Mouse (Mus musculus): Measurements from ENCODE around the gene Fam83d.

GRCm38 (mm10) chr2:158718816-158719549 is 48.9 kb upstream of the Fam83d start:
- TF ChIP-seq CTCF (IDR thresholded peaks at IDR 0.05; ENCODE audit: borderline replicate concordance, insufficient read depth, low read length) (no peak), POLR2A (IDR thresholded peaks at IDR 0.05; ENCODE audit: low read depth, low read length) (no peak)

All from embryonic fibroblast, embryonic 13.5 days (primary cell).